Mouse (Mus musculus): ENCODE measurements at regions not wholly inside any gene's neighbourhood (a gene's known extent, or its start where the extent isn't known, plus 50 kb on each side); places are given as distances from the start of the nearest gene placed in this dataset.

GRCm38 (mm10) chr6:16999451-17000139 is 65.4 kb upstream of the Tes start:
- no peak for DNase-seq (ENCODE audit: low spot score)

- no peak for DNase-seq (ENCODE audit: low spot score)
Observed at GRCm38 (mm10) chr6:16995495-16995936, 69.4 kb upstream of the Tes start.

- no peak for DNase-seq (ENCODE audit: low spot score)
Observed at GRCm38 (mm10) chr6:16994711-16995110, 70.2 kb upstream of the Tes start.

GRCm38 (mm10) chr6:16991996-16992591 is 72.9 kb upstream of the Tes start:
- no peak for DNase-seq (ENCODE audit: low spot score)

GRCm38 (mm10) chr6:16978206-16978505 is 79.9 kb upstream of the Tfec start:
- DNase-seq (ENCODE audit: low spot score), result no peak

- no peak for DNase-seq (ENCODE audit: low spot score)
Observed at GRCm38 (mm10) chr6:16977392-16978205, 79.4 kb upstream of the Tfec start.

GRCm38 (mm10) chr6:16965658-16966057 is 67.4 kb upstream of the Tfec start:
- peak; percentile 9 for DNase-seq (ENCODE audit: low spot score)

- DNase-seq (ENCODE audit: low spot score), result peak; percentile 5
Observed at GRCm38 (mm10) chr6:16964362-16964761, 66.1 kb upstream of the Tfec start.

GRCm38 (mm10) chr6:16963958-16964357 is 65.7 kb upstream of the Tfec start:
- DNase-seq (ENCODE audit: low spot score), result peak; percentile 17

- no peak for DNase-seq (ENCODE audit: low spot score)
Observed at GRCm38 (mm10) chr6:16958102-16958501, 59.9 kb upstream of the Tfec start.

- DNase-seq (ENCODE audit: low spot score), result no peak
Observed at GRCm38 (mm10) chr6:16956771-16957435, 58.7 kb upstream of the Tfec start.

All from lung, postnatal 25 days (tissue).